Mouse (Mus musculus): ENCODE measurements at regions not wholly inside any gene's neighbourhood (a gene's known extent, or its start where the extent isn't known, plus 50 kb on each side); places are given as distances from the start of the nearest gene placed in this dataset.

- DNase-seq (ENCODE audit: low spot score): no peak
Measured at GRCm38 (mm10) chr13:102576871-102577662, 116.3 kb upstream of the Cd180 start.

GRCm38 (mm10) chr13:102578811-102579210, 114.5 kb upstream of the Cd180 start:
- DNase-seq (ENCODE audit: low spot score): no peak

GRCm38 (mm10) chr13:102579638-102580037, 113.7 kb upstream of the Cd180 start:
- no peak for DNase-seq (ENCODE audit: low spot score)

- DNase-seq (ENCODE audit: low spot score): no peak
Measured at GRCm38 (mm10) chr13:102583984-102584645, 109.2 kb upstream of the Cd180 start.

- DNase-seq (ENCODE audit: low spot score): no peak
Measured at GRCm38 (mm10) chr13:102586215-102586614, 107.1 kb upstream of the Cd180 start.

GRCm38 (mm10) chr13:102589680-102590435, 103.5 kb upstream of the Cd180 start:
- peak; percentile 45 for DNase-seq (ENCODE audit: low spot score)

- no peak for DNase-seq (ENCODE audit: low spot score)
Measured at GRCm38 (mm10) chr13:102591803-102592537, 101.4 kb upstream of the Cd180 start.

- peak; percentile 83 for DNase-seq (ENCODE audit: low spot score)
Measured at GRCm38 (mm10) chr13:102593405-102594200, 99.8 kb upstream of the Cd180 start.

- no peak for DNase-seq (ENCODE audit: low spot score)
Measured at GRCm38 (mm10) chr13:102594201-102594600, 99.2 kb upstream of the Cd180 start.

GRCm38 (mm10) chr13:102595602-102596001, 97.8 kb upstream of the Cd180 start:
- DNase-seq (ENCODE audit: low spot score): peak; percentile 51

- DNase-seq (ENCODE audit: low spot score): no peak
Measured at GRCm38 (mm10) chr13:102596101-102596500, 97.3 kb upstream of the Cd180 start.

- DNase-seq (ENCODE audit: low spot score): no peak
Measured at GRCm38 (mm10) chr13:102598181-102598580, 95.2 kb upstream of the Cd180 start.

GRCm38 (mm10) chr13:102599602-102600001, 93.8 kb upstream of the Cd180 start:
- DNase-seq (ENCODE audit: low spot score): no peak

GRCm38 (mm10) chr13:102600026-102600425, 93.3 kb upstream of the Cd180 start:
- no peak for DNase-seq (ENCODE audit: low spot score)

GRCm38 (mm10) chr13:102624461-102624860, 68.9 kb upstream of the Cd180 start:
- DNase-seq (ENCODE audit: low spot score): peak; percentile 20

- peak; percentile 96 for DNase-seq (ENCODE audit: low spot score)
Measured at GRCm38 (mm10) chr13:102625171-102625835, 68.1 kb upstream of the Cd180 start.

- DNase-seq (ENCODE audit: low spot score): no peak
Measured at GRCm38 (mm10) chr13:102625836-102626340, 67.5 kb upstream of the Cd180 start.

- no peak for DNase-seq (ENCODE audit: low spot score)
Measured at GRCm38 (mm10) chr13:102627786-102628185, 65.6 kb upstream of the Cd180 start.

GRCm38 (mm10) chr13:102629176-102629575, 64.2 kb upstream of the Cd180 start:
- DNase-seq (ENCODE audit: low spot score): no peak

All from heart, adult 8-10 months (tissue).